Mouse (Mus musculus) lung, adult 2 months (tissue): ENCODE measurements around the gene Stn1.

Experiments used
- CTCF ChIP-seq: fragments of 200-500 bp; IDR thresholded peaks from 2 replicates; pipeline ENCODE4 v1.5.1; 2011; ENCODE audit warnings: mild to moderate bottlenecking, low read length, control low read depth; ENCODE audit not compliant: insufficient read depth
- POLR2A ChIP-seq: fragments of 200-500 bp; IDR thresholded peaks from 2 replicates; pipeline ENCODE4 v1.6.1; 2011; ENCODE audit warnings: low read depth, mild to moderate bottlenecking, control low read depth, low read length, borderline replicate concordance; ENCODE audit errors: extremely low read depth

- no peak for TF ChIP-seq POLR2A
- no peak for TF ChIP-seq CTCF
These were observed 78.1 kb downstream of the Stn1 start for GRCm38 (mm10) chr19:47459214-47459613.
